Mouse (Mus musculus) brain, adult 2 months (tissue): ENCODE measurements around the gene Unc93a2.
A peak's percentile ranks its signal among the peaks of the same experiment; 100 is the strongest.
"Not testable (repeated sequence)": the region's sequence is repeated elsewhere in the genome, so short reads cannot be mapped to it uniquely, and the experiment has no call there.

Source experiments
- DNase-seq: peaks from one replicate; pipeline ENCODE4 v3.0.0; 2011; ENCODE audit warnings: low read depth, low spot score

Gene Unc93a2

GRCm38 (mm10) chr17:7371879-7372278, 13.4 kb downstream of the Unc93a2 start, which contains the start of gene Gm49630:
Gene Gm49630, minus strand, starts transcription at chr17:7371979.
- DNase-seq = not testable (repeated sequence)

GRCm38 (mm10) chr17:7369401-7369800, 15.9 kb downstream of the Unc93a2 start:
- not testable (repeated sequence) for DNase-seq

- DNase-seq = peak; percentile 57
Measured at GRCm38 (mm10) chr17:7366676-7367374, 18.4 kb downstream of the Unc93a2 start.

GRCm38 (mm10) chr17:7366265-7366664, 19.0 kb downstream of the Unc93a2 start:
- not testable (repeated sequence) for DNase-seq

GRCm38 (mm10) chr17:7365615-7366014, 19.6 kb downstream of the Unc93a2 start:
- DNase-seq = not testable (repeated sequence)

GRCm38 (mm10) chr17:7360749-7361465, 24.4 kb downstream of the Unc93a2 start:
- peak; percentile 50 for DNase-seq

GRCm38 (mm10) chr17:7359806-7360205, 25.5 kb downstream of the Unc93a2 start:
- DNase-seq = peak; percentile 4

- not testable (repeated sequence) for DNase-seq
Measured at GRCm38 (mm10) chr17:7352596-7352995, 32.7 kb downstream of the Unc93a2 start, which contains the start of gene Ttll2. Gene Ttll2, minus strand, starts transcription at chr17:7352696.

GRCm38 (mm10) chr17:7348765-7349164, 36.5 kb downstream of the Unc93a2 start:
- peak; percentile 55 for DNase-seq

- not testable (repeated sequence) for DNase-seq
Measured at GRCm38 (mm10) chr17:7337381-7337780, 47.9 kb downstream of the Unc93a2 start.

- DNase-seq = not testable (repeated sequence)
Measured at GRCm38 (mm10) chr17:7332745-7333144, 52.5 kb downstream of the Unc93a2 start.

- DNase-seq = not testable (repeated sequence)
Measured at GRCm38 (mm10) chr17:7326415-7326814, 58.8 kb downstream of the Unc93a2 start.

- DNase-seq = not testable (repeated sequence)
Measured at GRCm38 (mm10) chr17:7324346-7324745, 60.9 kb downstream of the Unc93a2 start, which contains the start of gene Tcp10a. Gene Tcp10a, plus strand, starts transcription at chr17:7324646.

- DNase-seq = not testable (repeated sequence)
Measured at GRCm38 (mm10) chr17:7319789-7320188, 65.5 kb downstream of the Unc93a2 start.

GRCm38 (mm10) chr17:7315693-7316382, 69.4 kb downstream of the Unc93a2 start:
- not testable (repeated sequence) for DNase-seq
